Mouse (Mus musculus) intestine, postnatal 0 days (tissue): ENCODE measurements around the gene Ube2v1. TPM values are rescaled to one million over a fixed set of nuclear protein-coding genes. Genes with fewer than 3 reads are reported as not detected.

ENCODE experiments used
- ATAC-seq: fragments of 200-750 bp; cut with Nextera tagmentation; 2 replicates; pipeline ENCODE4 v1.8.0; 2017; ENCODE audit warnings: mild to moderate bottlenecking, moderate TSS enrichment, moderate library complexity
- H3K27ac ChIP-seq: fragments of 300-500 bp; sonication (generic); 2 replicates; pipeline ENCODE4 v1.5.1; 2014; ENCODE audit warnings: mild to moderate bottlenecking, low read depth, low read length, moderate library complexity
- H3K27me3 ChIP-seq: fragments of 300-500 bp; sonication (generic); replicated peaks from 2 replicates; pipeline ENCODE4 v1.6.1; 2014; ENCODE audit warnings: low read length, mixed read lengths; ENCODE audit not compliant: control insufficient read depth, insufficient read depth
- H3K36me3 ChIP-seq: fragments of 300-500 bp; sonication (generic); 2 replicates; pipeline ENCODE4 v1.6.1; 2014; ENCODE audit warnings: mild to moderate bottlenecking, moderate library complexity; ENCODE audit not compliant: control insufficient read depth, insufficient read depth
- H3K4me1 ChIP-seq: fragments of 300-500 bp; sonication (generic); replicated peaks from 2 replicates; pipeline ENCODE4 v1.6.1; 2014; ENCODE audit warnings: antibody characterized with exemption, low read length, mixed read lengths; ENCODE audit not compliant: control insufficient read depth, insufficient read depth
- H3K4me2 ChIP-seq: fragments of 300-500 bp; sonication (generic); replicated peaks from 2 replicates; pipeline ENCODE4 v1.6.1; 2014; ENCODE audit warnings: low read depth, mild to moderate bottlenecking, moderate library complexity
- H3K4me3 ChIP-seq: fragments of 300-500 bp; sonication (generic); 2 replicates; pipeline ENCODE4 v1.5.1; 2014; ENCODE audit warnings: low read depth, low read length
- H3K9ac ChIP-seq: fragments of 300-500 bp; sonication (generic); 2 replicates; pipeline ENCODE4 v1.6.1; 2014; ENCODE audit warnings: mild to moderate bottlenecking, low read depth, low read length
- H3K9me3 ChIP-seq: fragments of 300-500 bp; sonication (generic); 2 replicates; pipeline ENCODE4 v1.6.1; 2016; ENCODE audit warnings: mixed run types; ENCODE audit not compliant: control insufficient read depth
- CTCF ChIP-seq: sonication (generic); IDR thresholded peaks from 2 replicates; pipeline ENCODE4 v1.5.1; 2016; ENCODE audit warnings: low read depth, mild to moderate bottlenecking, control low read depth, antibody characterized with exemption, moderate library complexity
- WGBS: fragments of 180-500 bp; shearing (Covaris S2); extraction: QIAGEN DNeasy Blood & Tissue Kit; methylation state at CpG from one replicate; pipeline ENCODE4 v1.1.7; 2014; 5-methylcytosine and 5-hydroxymethylcytosine counted together
- polyA plus RNA-seq: library from polyadenylated mRNA; unstranded; fragments of >200 nt; fragmentation: Nextera tagmentation; extraction: Ambion mirVana; gene quantifications from 2 replicates; pipeline ENCODE4 v1.2.1, GENCODE M21; 2015

Gene Ube2v1
- polyA plus RNA-seq, 1 experiment from 2014 or later, result 173 TPM

- Histone ChIP-seq H3K9ac (no peak overlapping the region), H3K4me2 (peak overlapping the region; percentile 31), H3K36me3 (no peaks in the 10 kb centered on the region), H3K4me3 (no peak overlapping the region), H3K9me3 (no peaks in the 10 kb centered on the region), H3K4me1 (no peaks in the 10 kb centered on the region), H3K27me3 (peaks cover 3% of the 10 kb centered on the region; the same call in 1 of the 2 replicates), H3K27ac (peak overlapping the region; percentile 46; the same call in 1 of the 2 replicates)
- ATAC-seq, result peak; percentile 13; the same call in 1 of the 2 replicates
- TF ChIP-seq CTCF, result no peak
- WGBS, result 20% methylated on average over 40 of the region's 40 CpGs
These were observed 34.3 kb downstream of the Ube2v1 start for GRCm38 (mm10) chr2:167597492-167598186.

- H3K27me3 ChIP-seq, result peaks cover 3% of the 10 kb centered on the region; the same call in 1 of the 2 replicates
- H3K36me3 ChIP-seq, result no peaks in the 10 kb centered on the region
- peak overlapping the region; percentile 31 for H3K4me2 ChIP-seq
- H3K9ac ChIP-seq, result no peak overlapping the region
- peak overlapping the region; percentile 46; the same call in 1 of the 2 replicates for H3K27ac ChIP-seq
- H3K4me3 ChIP-seq, result no peak overlapping the region
- TF ChIP-seq CTCF, result no peak
- no peaks in the 10 kb centered on the region for H3K4me1 ChIP-seq
- 0 out of 2 replicates have a peak, but pooled peaks have one; percentile 3 for ATAC-seq
- 42% methylated on average over 27 of the region's 27 CpGs for WGBS
- no peaks in the 10 kb centered on the region for H3K9me3 ChIP-seq
These were observed 35.0 kb downstream of the Ube2v1 start for GRCm38 (mm10) chr2:167596726-167597491.

GRCm38 (mm10) chr2:167596262-167596661 lies 35.6 kb downstream of the Ube2v1 start:
- 37% methylated on average over 4 of the region's 4 CpGs for WGBS
- Histone ChIP-seq H3K27me3 (peaks cover 3% of the 10 kb centered on the region; the same call in 1 of the 2 replicates), H3K27ac (0 out of 2 replicates have a peak overlapping the region, but pooled peaks have one; percentile 41), H3K36me3 (no peaks in the 10 kb centered on the region), H3K4me2 (no peak overlapping the region), H3K4me3 (no peak overlapping the region), H3K4me1 (no peaks in the 10 kb centered on the region), H3K9ac (no peak overlapping the region), H3K9me3 (no peaks in the 10 kb centered on the region)
- no peak for ATAC-seq
- TF ChIP-seq CTCF, result no peak

- Histone ChIP-seq H3K27me3 (peaks cover 3% of the 10 kb centered on the region; the same call in 1 of the 2 replicates), H3K27ac (peak overlapping the region; percentile 41; the same call in 1 of the 2 replicates), H3K36me3 (no peaks in the 10 kb centered on the region), H3K4me1 (no peaks in the 10 kb centered on the region), H3K9ac (peak overlapping the region; percentile 17; the same call in 1 of the 2 replicates), H3K9me3 (no peaks in the 10 kb centered on the region), H3K4me3 (no peak overlapping the region), H3K4me2 (no peak overlapping the region)
- no peak for TF ChIP-seq CTCF
- ATAC-seq, result no peak
- WGBS, result 41% methylated on average over 14 of the region's 14 CpGs
These were observed 36.1 kb downstream of the Ube2v1 start for GRCm38 (mm10) chr2:167595761-167596171.

GRCm38 (mm10) chr2:167594444-167594934 lies 37.4 kb downstream of the Ube2v1 start:
- 29% methylated on average over 10 of the region's 10 CpGs for WGBS

More at GRCm38 (mm10) chr2:167594444-167594934, 37.4 kb downstream of the Ube2v1 start:
- peak; percentile 59 for TF ChIP-seq CTCF
- Histone ChIP-seq H3K27me3 (peaks cover 3% of the 10 kb centered on the region; the same call in 1 of the 2 replicates), H3K4me3 (no peak overlapping the region), H3K4me1 (no peaks in the 10 kb centered on the region), H3K27ac (peak overlapping the region; percentile 46), H3K36me3 (no peaks in the 10 kb centered on the region), H3K9ac (no peak overlapping the region), H3K4me2 (no peak overlapping the region), H3K9me3 (no peaks in the 10 kb centered on the region)
- peak; percentile 46 for ATAC-seq
